Mouse (Mus musculus): Measurements from ENCODE around the gene Myo9b.

DNA sequence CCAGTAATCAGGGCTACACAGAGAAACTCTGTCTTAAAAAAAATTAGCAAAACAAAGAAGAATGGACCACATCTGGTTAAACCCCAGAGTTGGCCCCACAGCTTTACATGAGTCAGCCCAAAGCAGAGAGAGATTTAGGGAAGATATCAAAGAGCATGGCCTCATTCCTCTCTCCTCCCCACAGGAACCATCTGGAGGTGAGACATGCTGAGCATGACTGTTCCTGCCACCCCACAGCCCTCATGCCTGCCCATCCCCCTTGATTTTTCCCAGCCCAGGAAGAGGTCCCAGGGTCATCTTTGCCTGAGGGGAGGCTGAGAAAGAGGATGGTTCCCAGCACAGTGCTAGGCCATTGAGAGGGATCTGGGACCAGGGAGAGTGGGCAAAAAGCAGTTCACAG, 95.9 kb downstream of the Myo9b start:
- TF ChIP-seq CTCF (IDR thresholded peaks at IDR 0.05; ENCODE audit: low read depth): no peak
- no peak for TF ChIP-seq EP300 (optimal IDR thresholded peaks at IDR 0.05)
